8 mouse cellular contexts compared by ENCODE assay signal in the genomic region with DNA sequence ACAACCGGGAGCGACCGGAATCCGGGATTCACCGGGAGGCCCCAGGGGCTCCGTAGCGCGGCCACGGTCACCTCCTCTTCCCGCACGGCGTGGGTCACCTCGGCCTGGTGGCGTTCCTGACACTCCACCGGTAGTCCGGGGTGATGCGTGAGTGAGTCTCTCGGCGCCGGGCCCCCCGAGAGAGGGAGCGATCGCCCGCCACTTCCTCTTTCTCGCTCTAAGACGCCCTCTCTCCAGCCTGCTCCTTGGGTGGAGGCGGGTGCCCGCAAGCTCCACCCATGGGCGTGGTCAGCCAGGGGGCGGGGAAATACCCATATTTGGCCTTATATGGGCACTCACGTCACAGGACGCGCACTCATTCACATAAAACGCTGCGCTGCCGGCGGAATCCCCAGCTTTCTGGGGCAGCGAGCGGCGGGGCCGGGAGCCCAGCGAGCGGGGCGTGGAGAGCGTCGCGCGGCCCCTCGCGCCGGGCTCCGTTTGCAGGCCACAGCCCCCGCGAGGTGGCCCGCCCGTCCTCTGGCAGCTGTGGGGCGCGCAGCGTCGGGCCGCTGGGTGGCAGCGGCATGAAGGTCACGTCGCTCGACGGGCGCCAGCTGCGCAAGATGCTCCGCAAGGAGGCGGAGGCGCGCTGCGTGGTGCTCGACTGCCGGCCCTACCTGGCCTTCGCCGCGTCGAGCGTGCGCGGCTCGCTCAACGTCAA. TPM values are rescaled to one million over a fixed set of nuclear protein-coding genes. Genes with fewer than 3 reads are reported as not detected.
DNase-seq lines count a peak whose midpoint lies in the region; ATAC-seq and TF ChIP-seq lines count a peak whose summit lies in the region.

A gene (plus strand): TSS at position 358 of the 703 bp plus-strand sequence.

- WGBS in heart, embryonic 10.5 days = under 1% methylated on average over 84 of the region's 84 CpGs
- under 1% methylated on average over 84 of the region's 84 CpGs for WGBS in kidney, embryonic 15.5 days

- H3K4me3 ChIP-seq in bone marrow macrophage, adult 2 months (ENCODE audit: insufficient read depth, low read length) = peak within 1 kb of the TSS; percentile 77
- H3K4me3 ChIP-seq in embryonic fibroblast, embryonic 13.5 days (ENCODE audit: insufficient read depth, low read length) = peak within 1 kb of the TSS; percentile 91
- peak within 1 kb of the TSS; percentile 87 for H3K4me3 ChIP-seq in heart, embryonic 10.5 days
- H3K4me3 ChIP-seq in kidney, embryonic 15.5 days (replicated peaks) = peak within 1 kb of the TSS; percentile 64

- TF ChIP-seq CTCF in bone marrow macrophage, adult 2 months (IDR thresholded peaks at IDR 0.05; ENCODE audit: low read depth, low read length) = no peak
- TF ChIP-seq CTCF in embryonic fibroblast, embryonic 13.5 days (IDR thresholded peaks at IDR 0.05; ENCODE audit: borderline replicate concordance, insufficient read depth, low read length) = no peak

- H3K9me3 ChIP-seq in heart, embryonic 10.5 days = no peaks in the 10 kb centered on the region
- no peaks in the 10 kb centered on the region for H3K9me3 ChIP-seq in kidney, embryonic 15.5 days (replicated peaks)

- no peak within 1 kb of the TSS for H3K27ac ChIP-seq in bone marrow macrophage, adult 2 months (ENCODE audit: insufficient read depth, low read depth, low read length)
- peak within 1 kb of the TSS; percentile 51 for H3K27ac ChIP-seq in embryonic fibroblast, embryonic 13.5 days (ENCODE audit: insufficient read depth, low read length)
- H3K27ac ChIP-seq in heart, embryonic 10.5 days = peak within 1 kb of the TSS; percentile 93
- H3K27ac ChIP-seq in kidney, embryonic 15.5 days = peak within 1 kb of the TSS; percentile 78

- H3K27me3 ChIP-seq in heart, embryonic 10.5 days (ENCODE audit: insufficient read depth, poor library complexity, severe bottlenecking) = no peaks in the 10 kb centered on the region; the same call in 1 of the 2 replicates
- peaks cover 17% of the 10 kb centered on the region; the same call in 1 of the 2 replicates for H3K27me3 ChIP-seq in kidney, embryonic 15.5 days

- peaks cover 6% of the 10 kb centered on the region for H3K4me1 ChIP-seq in bone marrow macrophage, adult 2 months (ENCODE audit: control insufficient read depth, insufficient read depth, low read length)
- H3K4me1 ChIP-seq in embryonic fibroblast, embryonic 13.5 days (ENCODE audit: control insufficient read depth, insufficient read depth, low read length) = peaks cover 7% of the 10 kb centered on the region; the same call in 1 of the 2 replicates
- H3K4me1 ChIP-seq in heart, embryonic 10.5 days = peaks cover 49% of the 10 kb centered on the region
- H3K4me1 ChIP-seq in kidney, embryonic 15.5 days = peaks cover 56% of the 10 kb centered on the region

- H3K9ac ChIP-seq in kidney, embryonic 15.5 days = peak within 1 kb of the TSS; percentile 60

- peak; percentile 93 for ATAC-seq in kidney, embryonic 15.5 days (replicated peaks; ENCODE audit: low FRiP score)
- peak; percentile 92 for ATAC-seq in monocyte, adult 5-6 weeks (replicated peaks; ENCODE audit: insufficient number of reproducible peaks, low FRiP score, low TSS enrichment, poor library complexity, severe bottlenecking)

- 0 out of 2 replicates have a peak, but pooled peaks cover under 1% of the 10 kb centered on the region for H3K36me3 ChIP-seq in heart, embryonic 10.5 days
- H3K36me3 ChIP-seq in kidney, embryonic 15.5 days = no peaks in the 10 kb centered on the region

- peak; percentile 99 for DNase-seq in A20 (ENCODE audit: low read depth, low spot score)
- peak; percentile 98 for DNase-seq in heart, embryonic 10.5 days (ENCODE audit: low spot score)
- peak; percentile 96 for DNase-seq in liver
- DNase-seq in spleen, postnatal 4 days (ENCODE audit: low spot score in 2 of 2) = peak; percentile 98 to 99

- no peak for TF ChIP-seq POLR2A in bone marrow macrophage, adult 2 months (IDR thresholded peaks at IDR 0.05; ENCODE audit: borderline replicate concordance, low read depth, low read length)
- peak; percentile 88 for TF ChIP-seq POLR2A in embryonic fibroblast, embryonic 13.5 days (IDR thresholded peaks at IDR 0.05; ENCODE audit: low read depth, low read length)

- peak within 1 kb of the TSS; percentile 81 for H3K4me2 ChIP-seq in kidney, embryonic 15.5 days

RNA-seq across cellular contexts. Expression of the gene that starts here (rescaled TPM):
- 0.97 and 1.8 TPM in 2 replicates for polyA plus RNA-seq in bone marrow macrophage, adult 2 months (2012; ENCODE audit: insufficient read depth, insufficient read length, missing spikeins)
- 19.5 and 40.5 TPM in 2 replicates for polyA plus RNA-seq in embryonic fibroblast, embryonic 13.5 days (2011; ENCODE audit: insufficient read length, low read depth, missing spikeins)
- polyA plus RNA-seq in heart, embryonic 10.5 days (2016; fragmentation: Nextera tagmentation; extraction: Ambion mirVana) = 11.9 and 15.9 TPM in 2 replicates
- polyA plus RNA-seq in kidney, embryonic 15.5 days (2015; fragmentation: Nextera tagmentation; extraction: Ambion mirVana) = 11.0 and 11.1 TPM in 2 replicates
- 247 to 384 TPM (median 376 TPM) in 3 replicates for total RNA-seq in monocyte, adult 5-6 weeks (2017)
